Mouse (Mus musculus): ENCODE measurements around the gene Aicda. TPM values are rescaled to one million over a fixed set of nuclear protein-coding genes. Genes with fewer than 3 reads are reported as not detected.
"Not testable (repeated sequence)": the region's sequence is repeated elsewhere in the genome, so short reads cannot be mapped to it uniquely, and the experiment has no call there.

Aicda gene
- not detected for total RNA-seq (2021)

- no peak for DNase-seq (ENCODE audit: low spot score in 2 of 2)
- intact Hi-C loops (cut with DNase I), result no loop called here
Measured at GRCm38 (mm10) chr6:122553606-122554005, at the start of gene Aicda. Aicda (plus strand) TSS chr6:122553801.

- intact Hi-C loops (cut with DNase I), result no loop called here
- DNase-seq (ENCODE audit: low spot score in 2 of 2), result no peak
Measured at GRCm38 (mm10) chr6:122505041-122505440, 48.6 kb upstream of the Aicda start.

DNA sequence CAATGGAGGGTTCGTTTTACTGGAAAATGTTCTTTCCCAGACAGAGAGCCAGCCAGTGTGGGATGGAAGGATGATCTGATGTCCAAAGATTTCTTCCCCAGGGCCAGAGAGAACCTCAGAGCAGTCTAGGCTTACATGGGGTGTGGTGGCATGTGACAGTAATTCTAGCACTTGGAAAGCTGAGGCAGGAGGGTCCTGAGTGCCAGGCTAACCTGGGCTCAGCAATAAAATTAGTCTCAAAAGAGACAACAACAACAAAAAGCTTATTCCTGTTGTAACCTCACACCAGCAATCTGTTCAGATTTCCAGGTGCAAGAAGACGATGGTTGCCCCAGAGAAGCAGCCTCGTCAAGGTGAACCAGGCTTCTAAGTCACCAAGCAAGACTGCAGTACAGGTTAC is 48.1 kb upstream of the Aicda start, which contains the start of gene Mfap5:
Gene Mfap5, plus strand, starts transcription at position 301 of the 400 bp plus-strand sequence.
- intact Hi-C loops (cut with DNase I), result no loop called here
- no peak for DNase-seq (ENCODE audit: low spot score in 2 of 2)

DNA sequence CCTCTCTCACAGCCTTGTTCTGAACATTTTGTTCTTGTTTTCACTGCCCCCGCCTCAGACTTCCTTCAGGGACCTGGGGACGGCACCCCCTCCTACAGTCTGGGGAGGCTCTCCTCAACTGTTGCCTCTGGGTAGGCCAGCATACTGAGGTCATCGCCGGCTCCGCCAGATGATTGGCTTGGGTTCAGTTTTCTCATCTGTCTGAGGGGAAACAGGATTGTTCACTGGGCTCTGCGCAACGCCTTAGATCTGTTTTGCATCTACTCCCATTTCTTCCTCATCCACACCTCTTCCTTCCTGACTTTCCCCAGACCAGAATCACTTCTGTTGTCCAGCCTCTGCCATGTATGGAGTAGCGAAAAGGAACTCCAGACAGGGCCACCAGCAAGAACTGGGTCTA is 45.1 kb upstream of the Aicda start:
- no peak for DNase-seq (ENCODE audit: low spot score in 2 of 2)
- intact Hi-C loops (cut with DNase I), result no loop called here

- no peak for DNase-seq (ENCODE audit: low spot score in 2 of 2)
- intact Hi-C loops (cut with DNase I), result no loop called here
Measured at GRCm38 (mm10) chr6:122512914-122513878, 40.4 kb upstream of the Aicda start.

DNA sequence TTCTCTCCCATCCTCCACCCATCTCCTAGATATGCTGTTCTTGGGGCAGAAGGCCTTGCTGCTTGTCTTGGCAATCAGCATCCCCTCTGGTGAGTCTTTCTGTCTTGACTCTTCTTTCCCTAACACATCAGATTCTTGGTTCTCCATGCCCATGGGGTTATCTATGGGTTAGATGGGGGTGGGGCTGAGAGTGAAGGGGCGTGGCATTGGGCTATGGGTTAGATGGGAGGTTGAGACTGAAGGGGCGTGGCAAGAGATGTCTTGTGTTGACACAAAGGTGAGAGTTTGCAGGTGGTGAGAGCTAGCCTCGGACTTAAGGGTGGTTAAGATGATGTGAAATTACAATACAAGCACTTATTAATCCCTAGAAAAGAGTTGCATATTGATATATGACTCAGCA is 39.3 kb upstream of the Aicda start:
- DNase-seq (ENCODE audit: low spot score in 2 of 2), result no peak
- intact Hi-C loops (cut with DNase I), result no loop called here

- DNase-seq (ENCODE audit: low spot score in 2 of 2); intact Hi-C loops (cut with DNase I): not testable (repeated sequence)
Measured at GRCm38 (mm10) chr6:122515762-122516161, 37.8 kb upstream of the Aicda start.

DNA sequence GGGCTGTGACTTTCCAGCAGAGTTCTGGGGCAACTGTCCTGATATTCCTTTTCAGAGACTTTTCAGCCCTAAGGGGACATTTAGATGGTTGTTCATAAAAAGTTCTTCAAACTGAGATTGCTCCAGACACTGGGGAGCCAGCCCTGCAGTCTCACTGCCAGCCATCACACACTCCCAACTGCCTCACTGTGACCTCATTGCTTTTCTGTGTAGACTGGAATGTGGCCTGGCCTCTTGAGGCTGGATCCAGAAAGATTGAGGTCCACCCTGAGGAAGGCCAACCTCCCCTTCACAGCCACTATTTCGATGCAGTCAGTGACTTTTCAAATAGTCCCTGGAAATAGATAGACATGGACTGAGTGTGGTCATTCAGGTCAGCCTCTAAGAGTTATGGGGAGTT is 35.9 kb upstream of the Aicda start:
- intact Hi-C loops (cut with DNase I), result no loop called here
- no peak for DNase-seq (ENCODE audit: low spot score in 2 of 2)

GRCm38 (mm10) chr6:122519384-122519783 is 34.2 kb upstream of the Aicda start:
- intact Hi-C loops (cut with DNase I), result no loop called here
- DNase-seq (ENCODE audit: low spot score in 2 of 2), result no peak

GRCm38 (mm10) chr6:122522595-122522994 is 31.0 kb upstream of the Aicda start:
- intact Hi-C loops (cut with DNase I), result loop anchor here (10.0 kb wide), 1 partner anchor 268 kb away; no protein-coding TSS in a partner anchor
- DNase-seq (ENCODE audit: low spot score in 2 of 2), result no peak

DNA sequence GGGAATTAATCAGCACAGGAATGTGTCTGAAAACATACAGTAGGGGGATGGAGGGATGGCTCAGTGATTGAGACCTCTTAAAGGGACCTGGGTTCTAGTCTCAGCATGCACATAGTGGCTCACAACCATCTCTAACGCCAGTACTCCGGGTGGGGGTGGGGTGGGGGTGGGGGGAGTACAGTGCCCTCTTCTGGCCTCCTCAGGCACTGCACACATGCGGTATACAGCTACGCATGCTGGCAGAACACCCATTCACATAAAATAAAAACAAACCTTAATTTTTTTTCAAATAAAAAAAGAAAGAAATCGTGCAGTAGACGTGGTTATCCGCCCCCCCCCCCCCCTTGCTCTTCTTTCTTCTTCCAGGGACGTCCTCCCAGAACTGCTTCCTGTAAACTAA is 30.3 kb upstream of the Aicda start:
- intact Hi-C loops (cut with DNase I), result loop anchor here (10.0 kb wide), 1 partner anchor 268 kb away; no protein-coding TSS in a partner anchor
- DNase-seq (ENCODE audit: low spot score in 2 of 2), result no peak

DNA sequence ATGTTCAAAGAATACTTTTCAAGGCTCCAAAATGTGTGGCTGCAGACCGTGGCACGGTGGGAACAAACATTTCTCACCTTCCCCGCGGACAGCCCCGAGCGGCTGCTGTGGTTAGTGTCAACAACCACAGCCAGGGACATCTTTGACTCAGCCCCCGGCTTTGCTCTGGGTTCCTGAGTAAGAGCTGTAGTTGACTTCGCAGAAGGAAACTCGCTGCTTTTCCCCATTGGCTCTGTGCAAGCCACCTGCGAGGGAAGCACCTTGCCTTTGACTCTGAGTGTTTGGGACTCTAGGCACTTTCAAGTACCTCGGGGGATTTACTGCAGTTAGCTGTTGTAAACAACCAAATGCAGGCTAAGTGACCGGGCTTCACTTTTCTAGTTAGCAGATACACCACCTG is 26.0 kb upstream of the Aicda start:
- intact Hi-C loops (cut with DNase I), result loop anchor here (10.0 kb wide), 1 partner anchor 273 kb away; no protein-coding TSS in a partner anchor
- DNase-seq (ENCODE audit: low spot score in 2 of 2), result no peak

GRCm38 (mm10) chr6:122528136-122528535 is 25.5 kb upstream of the Aicda start:
- intact Hi-C loops (cut with DNase I), result loop anchor here (10.0 kb wide), 1 partner anchor 273 kb away; no protein-coding TSS in a partner anchor

GRCm38 (mm10) chr6:122531466-122532174 is 22.0 kb upstream of the Aicda start:
- no peak for DNase-seq (ENCODE audit: low spot score in 2 of 2)
- intact Hi-C loops (cut with DNase I), result no loop called here

More at GRCm38 (mm10) chr6:122528136-122528535, 25.5 kb upstream of the Aicda start:
- DNase-seq (ENCODE audit: low spot score in 2 of 2), result no peak

- intact Hi-C loops (cut with DNase I), result no loop called here
- DNase-seq (ENCODE audit: low spot score in 2 of 2), result no peak
Measured at GRCm38 (mm10) chr6:122532883-122533302, 20.7 kb upstream of the Aicda start.

DNA sequence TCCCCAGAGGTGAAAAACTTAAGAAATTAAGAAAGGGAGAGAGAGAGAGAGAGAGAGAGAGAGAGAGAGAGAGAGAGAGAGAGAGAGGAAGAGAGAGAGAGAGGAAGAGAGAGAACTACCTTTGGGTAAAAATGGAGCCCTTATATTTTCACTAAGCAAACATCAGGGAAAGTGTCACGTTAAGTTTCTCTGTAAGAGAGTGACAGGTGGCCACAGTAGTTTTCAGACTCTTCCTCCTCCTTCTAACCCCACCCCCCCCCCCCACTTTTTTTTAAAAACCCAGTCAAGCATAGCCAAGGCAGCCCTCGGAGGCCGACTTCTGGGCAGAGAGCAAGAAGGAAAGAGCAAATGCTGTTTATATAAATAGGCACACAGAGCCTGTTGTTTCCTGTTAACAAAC is 19.6 kb upstream of the Aicda start:
- no peak for DNase-seq (ENCODE audit: low spot score in 2 of 2)
- intact Hi-C loops (cut with DNase I), result no loop called here

- DNase-seq (ENCODE audit: low spot score in 2 of 2), result no peak
- intact Hi-C loops (cut with DNase I), result no loop called here
Measured at GRCm38 (mm10) chr6:122539564-122539963, 14.0 kb upstream of the Aicda start.

DNA sequence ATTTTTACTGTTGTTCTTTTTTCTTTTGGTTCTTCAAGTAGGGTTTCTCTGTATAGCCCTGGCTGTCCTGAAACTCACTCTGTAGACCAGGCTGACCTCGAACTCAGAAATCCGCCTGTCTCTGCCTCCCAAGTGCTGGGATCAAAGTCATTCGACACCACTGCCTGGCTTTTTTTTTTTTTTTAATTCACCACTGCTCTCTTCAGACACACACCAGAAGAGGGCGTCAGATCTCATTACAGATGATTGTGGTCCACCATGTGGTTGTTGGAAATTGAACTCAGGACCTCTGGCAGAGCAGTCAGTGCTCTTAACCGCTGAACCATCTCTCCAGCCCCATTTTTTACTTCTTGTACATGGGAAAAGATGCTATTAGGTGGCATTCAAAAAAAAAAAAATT is 11.1 kb upstream of the Aicda start:
- DNase-seq (ENCODE audit: low spot score in 2 of 2); intact Hi-C loops (cut with DNase I): not testable (repeated sequence)

DNA sequence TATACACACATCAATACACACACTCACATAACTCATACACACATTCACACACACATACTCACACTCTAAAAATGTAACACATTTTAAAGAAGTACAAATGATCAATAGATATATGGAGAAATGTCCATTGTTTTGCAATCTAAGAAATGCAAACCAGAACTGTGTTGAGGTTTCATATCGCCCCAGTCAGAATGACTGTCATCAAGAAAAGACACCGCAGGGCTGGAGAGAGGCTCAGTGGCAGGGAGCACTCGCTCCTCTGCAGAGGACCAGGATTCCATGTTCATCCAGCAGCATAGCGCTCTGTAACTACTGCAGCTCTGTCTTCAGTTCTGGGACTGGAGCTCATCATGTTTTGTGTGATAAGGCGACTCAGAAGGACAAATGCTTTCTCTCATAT is 10.0 kb upstream of the Aicda start:
- DNase-seq (ENCODE audit: low spot score in 2 of 2), result no peak
- intact Hi-C loops (cut with DNase I), result no loop called here

DNA sequence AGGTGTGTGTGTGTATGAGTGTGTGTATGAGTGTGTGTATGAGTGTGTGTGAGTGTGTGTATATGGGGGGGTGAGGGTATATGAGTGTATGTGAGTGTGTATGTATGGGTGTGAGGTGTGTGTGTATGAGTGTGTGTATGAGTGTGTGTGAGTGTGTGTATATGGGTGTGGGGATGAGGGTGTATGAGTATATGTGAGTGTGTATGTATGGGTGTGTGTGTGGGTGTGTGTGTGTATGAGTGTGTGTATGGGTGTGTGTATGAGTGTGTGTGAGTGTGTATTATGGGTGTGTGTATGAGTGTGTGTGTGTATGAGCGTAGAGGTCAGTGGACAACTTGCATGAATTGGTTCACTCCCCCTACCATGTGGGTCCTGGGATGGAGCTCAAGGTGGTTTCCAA is 8.9 kb upstream of the Aicda start:
- intact Hi-C loops (cut with DNase I), result no loop called here
- no peak for DNase-seq (ENCODE audit: low spot score in 2 of 2)
